Mouse (Mus musculus): ENCODE data around the gene Ppp1r16b.

- TF ChIP-seq CTCF (IDR thresholded peaks at IDR 0.05; ENCODE audit: low read depth, low read length) (no peak), POLR2A (IDR thresholded peaks at IDR 0.05; ENCODE audit: insufficient read depth, low read length) (no peak)
These were observed 138.4 kb downstream of the Ppp1r16b start for GRCm38 (mm10) chr2:158803575-158803974.

Data from ES-Bruce4 (cell line).